Comparison of ENCODE assay signal across 9 mouse cellular contexts in the genomic region with DNA sequence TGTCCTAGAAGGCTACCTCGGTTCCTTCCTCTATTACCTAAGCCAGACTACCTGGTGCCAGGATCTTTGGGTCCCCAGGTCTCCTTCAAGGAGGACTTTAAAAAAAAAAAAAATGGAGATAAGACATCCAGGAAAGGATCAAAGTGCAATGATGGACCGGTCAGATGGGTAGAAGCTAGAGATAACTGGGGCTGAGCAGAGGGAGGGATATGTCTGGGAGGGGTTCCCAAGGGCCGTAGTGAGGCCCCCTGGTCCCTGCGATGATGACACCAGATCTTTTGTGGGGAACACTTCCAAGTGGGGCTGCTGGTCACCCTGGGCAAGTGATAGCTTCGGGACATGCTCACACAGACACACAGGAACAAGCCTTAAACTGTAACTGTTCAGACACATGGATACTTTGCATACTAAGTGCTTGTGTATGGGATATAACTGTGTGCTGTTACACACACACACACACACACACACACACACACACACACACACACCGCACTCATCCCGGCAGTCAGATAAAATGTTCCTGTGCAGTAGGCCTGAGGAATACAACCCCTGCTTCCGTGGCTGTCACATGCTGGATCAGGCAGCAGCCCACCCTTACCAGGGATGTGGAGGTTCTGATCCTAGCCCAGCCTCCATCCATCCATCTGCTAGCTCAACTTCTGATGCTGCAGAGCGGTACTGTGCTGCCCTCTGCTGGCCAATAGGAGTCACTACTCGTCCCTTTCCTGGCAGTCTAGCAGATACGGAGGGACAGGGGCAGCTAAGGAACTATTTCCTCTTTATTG.
DNase-seq lines count a peak whose midpoint lies in the region; ATAC-seq and TF ChIP-seq lines count a peak whose summit lies in the region.
"Had no signal": no experiment of that assay in that cellular context is flagged by ENCODE, and none has a peak within 500 bp of the region (broad histone marks: within the 10 kb centered on the region; RNA-seq: fewer than 3 reads in every experiment).

No protein-coding gene starts in this region.

- peak; percentile 99 for TF ChIP-seq CTCF in cortical plate, adult 2 months (IDR thresholded peaks at IDR 0.05; ENCODE audit: extremely low read depth, insufficient read depth, low read length)

- DNase-seq in 3T3-L1 (ENCODE audit: low read depth, low spot score) (peak; percentile 87), liver (peak; percentile 65)
- DNase-seq in gastrocnemius, postnatal 25 days: peak; percentile 24
- DNase-seq in kidney, adult 8-10 months: peak; percentile 7 to 21
- peak; percentile 45 to 80 for DNase-seq in spleen, postnatal 4 days (ENCODE audit: low spot score in 2 of 2)

- no peaks in the 10 kb centered on the region for H3K4me1 ChIP-seq in cortical plate, adult 2 months (ENCODE audit: control insufficient read depth, insufficient read depth, low read length)
- H3K4me1 ChIP-seq: embryonic facial prominence, embryonic 12.5 days had no signal

- TF ChIP-seq POLR2A in cortical plate, adult 2 months (IDR thresholded peaks at IDR 0.05; ENCODE audit: extremely low read depth, insufficient read depth, low read length): no peak

- H3K4me3 ChIP-seq in cortical plate, adult 2 months (ENCODE audit: insufficient read depth, low read length): no peak overlapping the region
- H3K4me3 ChIP-seq: embryonic facial prominence, embryonic 12.5 days had no signal

- H3K27ac ChIP-seq in cortical plate, adult 2 months (ENCODE audit: insufficient read depth, low read length): no peak overlapping the region
- H3K27ac ChIP-seq: embryonic facial prominence, embryonic 12.5 days had no signal

- ATAC-seq in activated CD4-positive, CD25-positive, alpha-beta regulatory T cell, adult 4 months: peak; percentile 36
- peak; percentile 69 for ATAC-seq in monocyte, adult 5-6 weeks (replicated peaks; ENCODE audit: insufficient number of reproducible peaks, low FRiP score, low TSS enrichment, poor library complexity, severe bottlenecking)

Comparison
In these comparisons a context has a peak if more than half of its experiments do, and no peak if none do; other contexts are left out.
1. DNase-seq: peak in every context shown above with its lines; median percentile 87 in 3T3-L1; 65 in liver; 62 in spleen, postnatal 4 days; 24 in gastrocnemius, postnatal 25 days; 14 in kidney, adult 8-10 months.